Mouse (Mus musculus) bone marrow, adult 2 months (tissue): ENCODE results near the gene Rpl36a-ps1. TPM values are rescaled to one million over a fixed set of nuclear protein-coding genes. Genes with fewer than 3 reads are reported as not detected.
"Not testable (repeated sequence)": the region's sequence is repeated elsewhere in the genome, so short reads cannot be mapped to it uniquely, and the experiment has no call there.

Experiments used
- H3K27ac ChIP-seq: fragments of 200-500 bp; 2 replicates; pipeline ENCODE4 v1.5.1; 2012; ENCODE audit warnings: low read depth, mild to moderate bottlenecking, control low read depth, inconsistent platforms, low read length; ENCODE audit not compliant: control insufficient read depth, poor library complexity, insufficient read depth
- H3K4me1 ChIP-seq: fragments of 200-500 bp; 2 replicates; pipeline ENCODE4 v1.6.1; 2011; ENCODE audit warnings: low read length; ENCODE audit not compliant: control insufficient read depth, insufficient read depth
- H3K4me3 ChIP-seq: fragments of 200-500 bp; replicated peaks from 2 replicates; pipeline ENCODE3; 2011; ENCODE audit warnings: mild to moderate bottlenecking, low read depth, low read length, control low read depth; ENCODE audit not compliant: control insufficient read depth
- CTCF ChIP-seq: fragments of 200-500 bp; IDR thresholded peaks from 2 replicates; pipeline ENCODE4 v1.5.1; 2011; ENCODE audit warnings: low read length, control low read depth; ENCODE audit not compliant: control insufficient read depth, insufficient read depth
- POLR2A ChIP-seq: fragments of 200-500 bp; IDR thresholded peaks from 2 replicates; pipeline ENCODE4 v1.6.1; 2011; ENCODE audit warnings: low read depth, mild to moderate bottlenecking, control low read depth, low read length, borderline replicate concordance; ENCODE audit not compliant: control insufficient read depth
- WGBS: fragments of 180-500 bp; shearing (Covaris S2); methylation state at CpG from one replicate; pipeline ENCODE4 v1.1.7; 2018; 5-methylcytosine and 5-hydroxymethylcytosine counted together
- polyA plus RNA-seq: library from polyadenylated mRNA; stranded (reverse); fragments of >200 nt; gene quantifications from 2 replicates; pipeline ENCODE4 v1.2.4, GENCODE M21; 2011; ENCODE audit warnings: low replicate concordance; ENCODE audit not compliant: missing spikeins, insufficient read depth, insufficient read length

The Rpl36a-ps1 gene
- polyA plus RNA-seq, result 19.3 TPM in 1 of 2 replicates, not detected in the other

GRCm38 (mm10) chr14:98994218-98994617, at the start of gene Rpl36a-ps1:
Gene Rpl36a-ps1 (minus strand): TSS chr14:98994318.
- 89% methylated on average over 7 of the region's 7 CpGs for WGBS
- H3K4me3 ChIP-seq, result no peak within 1 kb of the TSS
- TF ChIP-seq CTCF (no peak), POLR2A (no peak)
- no peaks in the 10 kb centered on the region for H3K4me1 ChIP-seq
- H3K27ac ChIP-seq, result no peak within 1 kb of the TSS

GRCm38 (mm10) chr14:99043499-99043898, 49.4 kb upstream of the Rpl36a-ps1 start:
- Histone ChIP-seq H3K4me3 (no peak overlapping the region), H3K4me1 (peaks cover 2% of the 10 kb centered on the region), H3K27ac (no peak overlapping the region)
- 47% methylated on average over 1 of the region's 1 CpGs for WGBS
- no peak for TF ChIP-seq POLR2A
- no peak for TF ChIP-seq CTCF

- Histone ChIP-seq H3K4me3 (no peak overlapping the region), H3K4me1 (peaks cover 2% of the 10 kb centered on the region; the same call in 1 of the 2 replicates), H3K27ac (no peak overlapping the region)
- no peak for TF ChIP-seq POLR2A
- no peak for TF ChIP-seq CTCF
- 24% methylated on average over 4 of the region's 4 CpGs for WGBS
Observed at GRCm38 (mm10) chr14:99041416-99041815, 47.3 kb upstream of the Rpl36a-ps1 start.

- WGBS, result 93% methylated on average over 5 of the region's 5 CpGs
- H3K27ac ChIP-seq, H3K4me3 ChIP-seq, H3K4me1 ChIP-seq: not testable (repeated sequence)
Observed at GRCm38 (mm10) chr14:99039308-99039707, 45.2 kb upstream of the Rpl36a-ps1 start.

- Histone ChIP-seq H3K4me3 (no peak overlapping the region), H3K27ac (no peak overlapping the region), H3K4me1 (no peaks in the 10 kb centered on the region)
- TF ChIP-seq POLR2A (no peak), CTCF (no peak)
- 80% methylated on average over 2 of the region's 2 CpGs for WGBS
Observed at GRCm38 (mm10) chr14:99037703-99038102, 43.6 kb upstream of the Rpl36a-ps1 start.

GRCm38 (mm10) chr14:99036039-99036438, 41.9 kb upstream of the Rpl36a-ps1 start:
- TF ChIP-seq POLR2A, result no peak
- TF ChIP-seq CTCF, result no peak
- H3K4me1 ChIP-seq, result no peaks in the 10 kb centered on the region
- no peak overlapping the region for H3K27ac ChIP-seq
- no peak overlapping the region for H3K4me3 ChIP-seq
- WGBS, result 56% methylated on average over 4 of the region's 4 CpGs

- WGBS, result 93% methylated on average over 8 of the region's 8 CpGs
- not testable (repeated sequence) for H3K27ac ChIP-seq, H3K4me3 ChIP-seq, H3K4me1 ChIP-seq
Observed at GRCm38 (mm10) chr14:99034851-99035250, 40.7 kb upstream of the Rpl36a-ps1 start.

- no peak for TF ChIP-seq POLR2A
- TF ChIP-seq CTCF, result no peak
- WGBS, result 83% methylated on average over 5 of the region's 5 CpGs
- Histone ChIP-seq H3K4me3 (no peak overlapping the region), H3K27ac (no peak overlapping the region), H3K4me1 (no peaks in the 10 kb centered on the region)
Observed at GRCm38 (mm10) chr14:99032596-99032995, 38.5 kb upstream of the Rpl36a-ps1 start.

- WGBS, result 90% methylated on average over 5 of the region's 5 CpGs
- no peak for TF ChIP-seq CTCF
- TF ChIP-seq POLR2A, result no peak
- Histone ChIP-seq H3K4me3 (no peak overlapping the region), H3K27ac (no peak overlapping the region), H3K4me1 (no peaks in the 10 kb centered on the region)
Observed at GRCm38 (mm10) chr14:99031337-99031873, 37.3 kb upstream of the Rpl36a-ps1 start.

GRCm38 (mm10) chr14:99029987-99030386, 35.9 kb upstream of the Rpl36a-ps1 start:
- no peak overlapping the region for H3K4me3 ChIP-seq
- WGBS, result 67% methylated on average over 5 of the region's 5 CpGs
- no peak overlapping the region for H3K27ac ChIP-seq
- H3K4me1 ChIP-seq, result no peaks in the 10 kb centered on the region
- no peak for TF ChIP-seq POLR2A
- no peak for TF ChIP-seq CTCF
